Mouse (Mus musculus): ENCODE results near the gene Sdk1.

- TF ChIP-seq POLR2A (IDR thresholded peaks at IDR 0.05; ENCODE audit: low read depth, low read length) = no peak
- TF ChIP-seq CTCF (IDR thresholded peaks at IDR 0.05; ENCODE audit: extremely low read depth, insufficient read length, insufficient replicate concordance, low read depth, low read length) = no peak
Observed at GRCm38 (mm10) chr5:142139978-142140377, 898.7 kb downstream of the Sdk1 start.

All from small intestine, adult 2 months (tissue).